Mouse (Mus musculus): Measurements from ENCODE around the gene Rpl13a. TPM values are rescaled to one million over a fixed set of nuclear protein-coding genes. Genes with fewer than 3 reads are reported as not detected.

Gene Rpl13a
- total and polyA plus RNA-seq, 2 experiments from 2014 or later, result 701 to 1,048 TPM

- no peak overlapping the region for H3K4me2 ChIP-seq (ENCODE audit: low read depth, low read length, poor library complexity, severe bottlenecking)
- no peak for DNase-seq (ENCODE audit: low spot score)
- H3K27ac ChIP-seq (ENCODE audit: low read depth, low read length), result no peak overlapping the region
- H3K9me3 ChIP-seq (ENCODE audit: low read length), result no peaks in the 10 kb centered on the region
- TF ChIP-seq CTCF (IDR thresholded peaks at IDR 0.05), result no peak
- peaks cover 3% of the 10 kb centered on the region; the same call in 1 of the 2 replicates for H3K36me3 ChIP-seq (ENCODE audit: insufficient read depth, low read length)
- H3K4me3 ChIP-seq (ENCODE audit: low read depth, low read length), result no peak overlapping the region
- H3K4me1 ChIP-seq (ENCODE audit: insufficient read depth, low read length), result no peaks in the 10 kb centered on the region
- H3K27me3 ChIP-seq (ENCODE audit: insufficient read depth, low read length), result no peaks in the 10 kb centered on the region
- 92% methylated on average over 5 of the region's 5 CpGs for WGBS
- H3K9ac ChIP-seq (replicated peaks; ENCODE audit: low read length, poor library complexity, severe bottlenecking), result no peak overlapping the region
- no peak for ATAC-seq (ENCODE audit: low FRiP score)
These were observed 13.4 kb upstream of the Rpl13a start for GRCm38 (mm10) chr7:45141914-45142313.

GRCm38 (mm10) chr7:45141319-45141718 is 12.8 kb upstream of the Rpl13a start:
- ATAC-seq (ENCODE audit: low FRiP score) (no peak), DNase-seq (ENCODE audit: low spot score) (no peak)
- Histone ChIP-seq H3K9ac (replicated peaks; ENCODE audit: low read length, poor library complexity, severe bottlenecking) (no peak overlapping the region), H3K27ac (ENCODE audit: low read depth, low read length) (no peak overlapping the region), H3K4me3 (ENCODE audit: low read depth, low read length) (no peak overlapping the region), H3K27me3 (ENCODE audit: insufficient read depth, low read length) (no peaks in the 10 kb centered on the region), H3K9me3 (ENCODE audit: low read length) (no peaks in the 10 kb centered on the region), H3K4me2 (ENCODE audit: low read depth, low read length, poor library complexity, severe bottlenecking) (no peak overlapping the region), H3K36me3 (ENCODE audit: insufficient read depth, low read length) (peaks cover 3% of the 10 kb centered on the region; the same call in 1 of the 2 replicates), H3K4me1 (ENCODE audit: insufficient read depth, low read length) (no peaks in the 10 kb centered on the region)
- WGBS, result 86% methylated on average over 3 of the region's 3 CpGs
- TF ChIP-seq CTCF (IDR thresholded peaks at IDR 0.05), result no peak

- H3K36me3 ChIP-seq (ENCODE audit: insufficient read depth, low read length), result no peaks in the 10 kb centered on the region
- no peaks in the 10 kb centered on the region for H3K4me1 ChIP-seq (ENCODE audit: insufficient read depth, low read length)
- H3K4me3 ChIP-seq (ENCODE audit: low read depth, low read length), result no peak overlapping the region
- no peak overlapping the region for H3K9ac ChIP-seq (replicated peaks; ENCODE audit: low read length, poor library complexity, severe bottlenecking)
- no peak overlapping the region for H3K27ac ChIP-seq (ENCODE audit: low read depth, low read length)
- H3K9me3 ChIP-seq (ENCODE audit: low read length), result no peaks in the 10 kb centered on the region
- ATAC-seq (ENCODE audit: low FRiP score) (no peak), DNase-seq (ENCODE audit: low spot score) (peak; percentile 50)
- no peaks in the 10 kb centered on the region for H3K27me3 ChIP-seq (ENCODE audit: insufficient read depth, low read length)
- 85% methylated on average over 8 of the region's 8 CpGs for WGBS
- H3K4me2 ChIP-seq (ENCODE audit: low read depth, low read length, poor library complexity, severe bottlenecking), result no peak overlapping the region
- TF ChIP-seq CTCF (IDR thresholded peaks at IDR 0.05), result no peak
These were observed 11.6 kb upstream of the Rpl13a start for GRCm38 (mm10) chr7:45139904-45140723.

- no peak overlapping the region for H3K4me2 ChIP-seq (ENCODE audit: low read depth, low read length, poor library complexity, severe bottlenecking)
- 80% methylated on average over 1 of the region's 1 CpGs for WGBS
- H3K36me3 ChIP-seq (ENCODE audit: insufficient read depth, low read length), result no peaks in the 10 kb centered on the region
- H3K9ac ChIP-seq (replicated peaks; ENCODE audit: low read length, poor library complexity, severe bottlenecking), result no peak overlapping the region
- H3K4me3 ChIP-seq (ENCODE audit: low read depth, low read length), result no peak overlapping the region
- H3K9me3 ChIP-seq (ENCODE audit: low read length), result no peaks in the 10 kb centered on the region
- no peak for TF ChIP-seq CTCF (IDR thresholded peaks at IDR 0.05)
- H3K4me1 ChIP-seq (ENCODE audit: insufficient read depth, low read length), result no peaks in the 10 kb centered on the region
- H3K27me3 ChIP-seq (ENCODE audit: insufficient read depth, low read length), result no peaks in the 10 kb centered on the region
- ATAC-seq (ENCODE audit: low FRiP score) (no peak), DNase-seq (ENCODE audit: low spot score) (no peak)
- no peak overlapping the region for H3K27ac ChIP-seq (ENCODE audit: low read depth, low read length)
These were observed 9.8 kb upstream of the Rpl13a start for GRCm38 (mm10) chr7:45138403-45138802.

GRCm38 (mm10) chr7:45137171-45138006 is 8.8 kb upstream of the Rpl13a start:
- 84% methylated on average over 12 of the region's 12 CpGs for whole genome bisulfite sequencing
- Histone ChIP-seq H3K4me2 (ENCODE audit: low read depth, low read length, poor library complexity, severe bottlenecking) (no peak overlapping the region), H3K27me3 (ENCODE audit: insufficient read depth, low read length) (no peaks in the 10 kb centered on the region), H3K27ac (ENCODE audit: low read depth, low read length) (no peak overlapping the region), H3K4me1 (ENCODE audit: insufficient read depth, low read length) (no peaks in the 10 kb centered on the region), H3K9me3 (ENCODE audit: low read length) (no peaks in the 10 kb centered on the region), H3K9ac (replicated peaks; ENCODE audit: low read length, poor library complexity, severe bottlenecking) (no peak overlapping the region), H3K4me3 (ENCODE audit: low read depth, low read length) (no peak overlapping the region), H3K36me3 (ENCODE audit: insufficient read depth, low read length) (no peaks in the 10 kb centered on the region)
- no peak for DNase-seq (ENCODE audit: low spot score)
- no peak for TF ChIP-seq CTCF (IDR thresholded peaks at IDR 0.05)
- no peak for ATAC-seq (ENCODE audit: low FRiP score)

Measured in midbrain, postnatal 0 days (tissue).